Mouse (Mus musculus): ENCODE data around the gene Vat1. TPM values are rescaled to one million over a fixed set of nuclear protein-coding genes. Genes with fewer than 3 reads are reported as not detected.
"Not testable (repeated sequence)": the region's sequence is repeated elsewhere in the genome, so short reads cannot be mapped to it uniquely, and the experiment has no call there.

Vat1 gene
- polyA plus RNA-seq, 1 experiment from 2014 or later, result 36.5 TPM

GRCm38 (mm10) chr11:101468263-101468688 is 2.2 kb upstream of the Vat1 start:
- Histone ChIP-seq H3K27me3 (ENCODE audit: insufficient read depth, low read length) (no peaks in the 10 kb centered on the region), H3K4me3 (ENCODE audit: low read length) (peak overlapping the region; percentile 78)

GRCm38 (mm10) chr11:101467477-101468262 is 1.6 kb upstream of the Vat1 start:
- Histone ChIP-seq H3K9ac (replicated peaks; ENCODE audit: low read length) (peak overlapping the region; percentile 69), H3K4me3 (ENCODE audit: low read length) (peak overlapping the region; percentile 78), H3K27ac (ENCODE audit: low read length) (peak overlapping the region; percentile 58; the same call in 1 of the 2 replicates), H3K4me2 (replicated peaks; ENCODE audit: low read depth, low read length) (peak overlapping the region; percentile 98), H3K27me3 (ENCODE audit: insufficient read depth, low read length) (no peaks in the 10 kb centered on the region), H3K36me3 (ENCODE audit: insufficient read depth, low read length) (0 out of 2 replicates have a peak, but pooled peaks cover 2% of the 10 kb centered on the region), H3K4me1 (ENCODE audit: insufficient read depth, low read length) (peaks cover 48% of the 10 kb centered on the region), H3K9me3 (ENCODE audit: low read length) (no peaks in the 10 kb centered on the region)
- under 1% methylated on average over 35 of the region's 54 CpGs for WGBS
- peak; percentile 50 for ATAC-seq (ENCODE audit: low FRiP score, low TSS enrichment)

More at GRCm38 (mm10) chr11:101468263-101468688, 2.2 kb upstream of the Vat1 start:
- ATAC-seq (ENCODE audit: low FRiP score, low TSS enrichment), result peak; percentile 16
- Histone ChIP-seq H3K36me3 (ENCODE audit: insufficient read depth, low read length) (0 out of 2 replicates have a peak, but pooled peaks cover 2% of the 10 kb centered on the region), H3K27ac (ENCODE audit: low read length) (peak overlapping the region; percentile 6; the same call in 1 of the 2 replicates), H3K4me2 (replicated peaks; ENCODE audit: low read depth, low read length) (peak overlapping the region; percentile 98), H3K9ac (replicated peaks; ENCODE audit: low read length) (peak overlapping the region; percentile 69), H3K9me3 (ENCODE audit: low read length) (no peaks in the 10 kb centered on the region), H3K4me1 (ENCODE audit: insufficient read depth, low read length) (peaks cover 42% of the 10 kb centered on the region)
- WGBS, result 0% methylated on average over 28 of the region's 31 CpGs

GRCm38 (mm10) chr11:101466552-101466950 is 521 bp upstream of the Vat1 start:
- WGBS, result 60% methylated on average over 5 of the region's 5 CpGs
- Histone ChIP-seq H3K4me3 (ENCODE audit: low read length) (peak overlapping the region; percentile 84; the same call in 1 of the 2 replicates), H3K4me1 (ENCODE audit: insufficient read depth, low read length) (peaks cover 48% of the 10 kb centered on the region), H3K4me2 (replicated peaks; ENCODE audit: low read depth, low read length) (peak overlapping the region; percentile 95)
- H3K27ac ChIP-seq (ENCODE audit: low read length); H3K9me3 ChIP-seq (ENCODE audit: low read length); H3K27me3 ChIP-seq (ENCODE audit: insufficient read depth, low read length); ATAC-seq (ENCODE audit: low FRiP score, low TSS enrichment); H3K36me3 ChIP-seq (ENCODE audit: insufficient read depth, low read length); H3K9ac ChIP-seq (replicated peaks; ENCODE audit: low read length): not testable (repeated sequence)

- Histone ChIP-seq H3K4me1 (ENCODE audit: insufficient read depth, low read length) (peaks cover 48% of the 10 kb centered on the region), H3K4me3 (ENCODE audit: low read length) (peak overlapping the region; percentile 84), H3K9ac (replicated peaks; ENCODE audit: low read length) (peak overlapping the region; percentile 81), H3K27me3 (ENCODE audit: insufficient read depth, low read length) (no peaks in the 10 kb centered on the region), H3K27ac (ENCODE audit: low read length) (peak overlapping the region; percentile 84), H3K36me3 (ENCODE audit: insufficient read depth, low read length) (peaks cover 8% of the 10 kb centered on the region; the same call in 1 of the 2 replicates), H3K9me3 (ENCODE audit: low read length) (no peaks in the 10 kb centered on the region), H3K4me2 (replicated peaks; ENCODE audit: low read depth, low read length) (peak overlapping the region; percentile 95)
- peak; percentile 62 for ATAC-seq (ENCODE audit: low FRiP score, low TSS enrichment)
- WGBS, result under 1% methylated on average over 50 of the region's 51 CpGs
These were observed 745 bp downstream of the Vat1 start for GRCm38 (mm10) chr11:101465101-101465868.

GRCm38 (mm10) chr11:101464211-101465100 is 1.6 kb downstream of the Vat1 start, which contains the start of gene Rnd2:
Gene Rnd2, plus strand, starts transcription at chr11:101464999.
- peak within 1 kb of the TSS; percentile 95 for H3K4me2 ChIP-seq (replicated peaks; ENCODE audit: low read depth, low read length)
- no peak for ATAC-seq (ENCODE audit: low FRiP score, low TSS enrichment)
- no peaks in the 10 kb centered on the region for H3K9me3 ChIP-seq (ENCODE audit: low read length)
- peak within 1 kb of the TSS; percentile 84 for H3K4me3 ChIP-seq (ENCODE audit: low read length)
- peak within 1 kb of the TSS; percentile 81 for H3K9ac ChIP-seq (replicated peaks; ENCODE audit: low read length)
- peaks cover 10% of the 10 kb centered on the region; the same call in 1 of the 2 replicates for H3K36me3 ChIP-seq (ENCODE audit: insufficient read depth, low read length)
- 9% methylated on average over 12 of the region's 12 CpGs for WGBS
- peaks cover 55% of the 10 kb centered on the region for H3K4me1 ChIP-seq (ENCODE audit: insufficient read depth, low read length)
- H3K27ac ChIP-seq (ENCODE audit: low read length), result peak within 1 kb of the TSS; percentile 84
- no peaks in the 10 kb centered on the region for H3K27me3 ChIP-seq (ENCODE audit: insufficient read depth, low read length)

GRCm38 (mm10) chr11:101462583-101463440 is 3.2 kb downstream of the Vat1 start:
- no peak overlapping the region for H3K4me3 ChIP-seq (ENCODE audit: low read length)
- H3K36me3 ChIP-seq (ENCODE audit: insufficient read depth, low read length), result peaks cover 15% of the 10 kb centered on the region; the same call in 1 of the 2 replicates
- ATAC-seq (ENCODE audit: low FRiP score, low TSS enrichment), result no peak
- H3K27ac ChIP-seq (ENCODE audit: low read length), result no peak overlapping the region
- H3K9ac ChIP-seq (replicated peaks; ENCODE audit: low read length), result no peak overlapping the region
- no peaks in the 10 kb centered on the region for H3K27me3 ChIP-seq (ENCODE audit: insufficient read depth, low read length)
- H3K9me3 ChIP-seq (ENCODE audit: low read length), result no peaks in the 10 kb centered on the region
- H3K4me2 ChIP-seq (replicated peaks; ENCODE audit: low read depth, low read length), result no peak overlapping the region
- 28% methylated on average over 13 of the region's 13 CpGs for WGBS
- peaks cover 48% of the 10 kb centered on the region for H3K4me1 ChIP-seq (ENCODE audit: insufficient read depth, low read length)

GRCm38 (mm10) chr11:101462141-101462540 is 3.9 kb downstream of the Vat1 start:
- no peak overlapping the region for H3K27ac ChIP-seq (ENCODE audit: low read length)
- no peaks in the 10 kb centered on the region for H3K9me3 ChIP-seq (ENCODE audit: low read length)
- no peak overlapping the region for H3K4me2 ChIP-seq (replicated peaks; ENCODE audit: low read depth, low read length)
- H3K4me3 ChIP-seq (ENCODE audit: low read length), result no peak overlapping the region
- no peak for ATAC-seq (ENCODE audit: low FRiP score, low TSS enrichment)
- H3K27me3 ChIP-seq (ENCODE audit: insufficient read depth, low read length), result no peaks in the 10 kb centered on the region
- H3K4me1 ChIP-seq (ENCODE audit: insufficient read depth, low read length), result peaks cover 45% of the 10 kb centered on the region
- 74% methylated on average over 14 of the region's 14 CpGs for WGBS
- H3K36me3 ChIP-seq (ENCODE audit: insufficient read depth, low read length), result peaks cover 21% of the 10 kb centered on the region; the same call in 1 of the 2 replicates
- no peak overlapping the region for H3K9ac ChIP-seq (replicated peaks; ENCODE audit: low read length)

- 74% methylated on average over 15 of the region's 15 CpGs for WGBS
- no peak for ATAC-seq (ENCODE audit: low FRiP score, low TSS enrichment)
- H3K4me3 ChIP-seq (ENCODE audit: low read length), result no peak overlapping the region
- no peaks in the 10 kb centered on the region for H3K27me3 ChIP-seq (ENCODE audit: insufficient read depth, low read length)
- peaks cover 23% of the 10 kb centered on the region for H3K36me3 ChIP-seq (ENCODE audit: insufficient read depth, low read length)
- no peak overlapping the region for H3K4me2 ChIP-seq (replicated peaks; ENCODE audit: low read depth, low read length)
- no peaks in the 10 kb centered on the region for H3K9me3 ChIP-seq (ENCODE audit: low read length)
- peaks cover 38% of the 10 kb centered on the region for H3K4me1 ChIP-seq (ENCODE audit: insufficient read depth, low read length)
- no peak overlapping the region for H3K27ac ChIP-seq (ENCODE audit: low read length)
- no peak overlapping the region for H3K9ac ChIP-seq (replicated peaks; ENCODE audit: low read length)
These were observed 5.7 kb downstream of the Vat1 start for GRCm38 (mm10) chr11:101460321-101460720.
